Mouse (Mus musculus) heart, adult 10 weeks (tissue): Measurements from ENCODE around the gene Cdca8. TPM values are rescaled to one million over a fixed set of nuclear protein-coding genes. Genes with fewer than 3 reads are reported as not detected.

Experiments used
- polyA plus RNA-seq: library from polyadenylated mRNA; stranded (reverse); fragments of 350-450 nt; fragmentation: Illumina TruSeq; extraction: RNeasy Lipid Tissue Mini Kit (QIAGEN cat#74804); gene quantifications from one replicate; pipeline ENCODE4 v1.2.3, GENCODE M21; 2014; ENCODE audit warnings: low read depth, low replicate concordance

Gene Cdca8
- 0.55 TPM for polyA plus RNA-seq

DNA sequence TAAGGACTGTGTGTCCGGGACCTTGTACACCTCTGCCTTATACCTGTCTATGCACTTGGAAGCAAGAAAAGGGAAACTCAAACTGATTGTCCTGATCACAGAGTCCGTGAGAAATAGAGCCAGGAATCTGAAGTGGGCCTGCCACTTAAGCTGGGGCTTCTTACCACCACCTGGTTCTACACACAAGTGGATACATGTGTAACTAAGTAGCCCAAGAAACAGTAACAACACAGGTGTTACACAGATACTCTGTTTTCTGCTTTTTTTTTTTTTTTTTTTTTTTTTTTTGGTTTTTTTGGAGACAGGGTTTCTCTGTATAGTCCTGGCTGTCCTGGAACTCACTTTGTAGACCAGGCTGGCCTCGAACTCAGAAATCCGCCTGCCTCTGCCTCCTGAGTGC lies at the start of gene Cdca8:
TSS of gene Cdca8 (minus strand) at position 101 of the 400 bp plus-strand sequence.

GRCm38 (mm10) chr4:124985671-124986602 lies 46.8 kb upstream of the Cdca8 start, which contains the start of gene Rspo1:
TSS of gene Rspo1 (plus strand) at chr4:124986430.

GRCm38 (mm10) chr4:124936613-124937471 lies 2.3 kb downstream of the Cdca8 start, which contains the start of gene 9930104L06Rik:
TSS of gene 9930104L06Rik (plus strand) at chr4:124937048.

DNA sequence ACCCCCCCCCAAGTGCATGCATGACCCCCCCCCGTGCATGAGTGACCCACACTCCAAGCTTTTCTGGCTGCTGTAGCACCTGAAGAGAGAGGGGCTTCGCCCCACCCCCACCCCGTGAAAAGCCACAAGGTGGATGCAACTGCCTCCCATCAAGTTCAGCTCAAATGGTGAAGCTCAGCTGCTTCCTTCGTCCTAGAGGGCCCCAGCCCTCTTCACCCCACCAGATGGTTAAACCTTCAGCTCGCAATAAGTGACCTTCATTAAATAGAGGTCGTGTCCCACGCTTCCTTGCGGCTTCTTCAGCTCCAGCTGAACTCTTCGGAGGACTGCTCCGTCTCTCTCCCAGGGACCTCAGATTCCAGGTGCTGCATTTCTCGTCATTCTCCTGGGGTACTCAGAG lies 58.5 kb downstream of the Cdca8 start, which contains the start of gene Epha10:
TSS of gene Epha10 (plus strand) at position 301 of the 400 bp plus-strand sequence.

Other genes with a start within 250 kb of the Cdca8 start
- 18.4 TPM for gene Utp11, start 245.7 kb downstream of the Cdca8 start, polyA plus RNA-seq
- 5.1 TPM for gene Fhl3, start 238.6 kb downstream of the Cdca8 start, polyA plus RNA-seq
- gene Sf3a3, start 224.5 kb downstream of the Cdca8 start, polyA plus RNA-seq = 25.4 TPM
- 14.0 TPM for gene Inpp5b, start 197.5 kb downstream of the Cdca8 start, polyA plus RNA-seq
- 9.6 TPM for gene Mtf1, start 137.2 kb downstream of the Cdca8 start, polyA plus RNA-seq
- 25.6 TPM for gene Yrdc, start 88.6 kb downstream of the Cdca8 start, polyA plus RNA-seq
- gene 1110065P20Rik, start 88.1 kb downstream of the Cdca8 start, polyA plus RNA-seq = 20.3 TPM
- gene Maneal, start 77.1 kb downstream of the Cdca8 start, polyA plus RNA-seq = 0.42 TPM
- gene Epha10, start 58.4 kb downstream of the Cdca8 start, polyA plus RNA-seq = not detected
- 9.6 TPM for gene 9930104L06Rik, start 2.3 kb downstream of the Cdca8 start, polyA plus RNA-seq
- gene Rspo1, start 47.1 kb upstream of the Cdca8 start, polyA plus RNA-seq = 4.4 TPM
- gene Gnl2, start 77.3 kb upstream of the Cdca8 start, polyA plus RNA-seq = 52.7 TPM
- not detected for gene Dnali1, start 126.4 kb upstream of the Cdca8 start, polyA plus RNA-seq
- gene Snip1, start 127.4 kb upstream of the Cdca8 start, polyA plus RNA-seq = 8.0 TPM
- gene Meaf6, start 145.8 kb upstream of the Cdca8 start, polyA plus RNA-seq = 30.6 TPM
- gene Zc3h12a, start 188.5 kb upstream of the Cdca8 start, polyA plus RNA-seq = 3.4 TPM